Mouse (Mus musculus): ENCODE results near the gene Trp53. TPM values are rescaled to one million over a fixed set of nuclear protein-coding genes. Genes with fewer than 3 reads are reported as not detected.
"Not testable (repeated sequence)": the region's sequence is repeated elsewhere in the genome, so short reads cannot be mapped to it uniquely, and the experiment has no call there.

The Trp53 gene
- polyA plus RNA-seq, 1 experiment from 2014 or later: 163 TPM

- Histone ChIP-seq H3K9me3 (ENCODE audit: control insufficient read depth, low read depth, low read length) (no peaks in the 10 kb centered on the region), H3K27me3 (ENCODE audit: control insufficient read depth, insufficient read depth, low read length) (no peaks in the 10 kb centered on the region), H3K4me1 (ENCODE audit: control insufficient read depth, insufficient read depth, low read length) (0 out of 2 replicates have a peak, but pooled peaks cover 2% of the 10 kb centered on the region), H3K4me2 (replicated peaks; ENCODE audit: low read depth, low read length) (no peak overlapping the region), H3K36me3 (ENCODE audit: control insufficient read depth, insufficient read depth, low read length) (no peaks in the 10 kb centered on the region), H3K9ac (replicated peaks; ENCODE audit: low read depth, low read length) (no peak overlapping the region), H3K4me3 (ENCODE audit: low read depth, low read length) (no peak overlapping the region), H3K27ac (ENCODE audit: low read length) (no peak overlapping the region)
- no peak for ATAC-seq (ENCODE audit: insufficient number of reproducible peaks, insufficient read depth, low FRiP score, low read depth)
- WGBS: 76% methylated on average over 7 of the region's 7 CpGs
Measured at GRCm38 (mm10) chr11:69620394-69621081, 40.4 kb downstream of the Trp53 start.

GRCm38 (mm10) chr11:69621571-69622268 lies 41.6 kb downstream of the Trp53 start, which contains the start of gene Sat2:
Gene Sat2, plus strand, starts transcription at chr11:69622024.
- WGBS: 2% methylated on average over 20 of the region's 20 CpGs
- Histone ChIP-seq H3K27me3 (ENCODE audit: control insufficient read depth, insufficient read depth, low read length) (no peaks in the 10 kb centered on the region), H3K9me3 (ENCODE audit: control insufficient read depth, low read depth, low read length) (no peaks in the 10 kb centered on the region), H3K36me3 (ENCODE audit: control insufficient read depth, insufficient read depth, low read length) (no peaks in the 10 kb centered on the region), H3K9ac (replicated peaks; ENCODE audit: low read depth, low read length) (peak within 1 kb of the TSS; percentile 59), H3K4me1 (ENCODE audit: control insufficient read depth, insufficient read depth, low read length) (0 out of 2 replicates have a peak, but pooled peaks cover 2% of the 10 kb centered on the region), H3K27ac (ENCODE audit: low read length) (peak within 1 kb of the TSS; percentile 46; the same call in 1 of the 2 replicates), H3K4me2 (replicated peaks; ENCODE audit: low read depth, low read length) (peak within 1 kb of the TSS; percentile 72), H3K4me3 (ENCODE audit: low read depth, low read length) (peak within 1 kb of the TSS; percentile 39)
- ATAC-seq (ENCODE audit: insufficient number of reproducible peaks, insufficient read depth, low FRiP score, low read depth): peak; percentile 86

- 29% methylated on average over 6 of the region's 6 CpGs for WGBS
- Histone ChIP-seq H3K9me3 (ENCODE audit: control insufficient read depth, low read depth, low read length) (no peaks in the 10 kb centered on the region), H3K27me3 (ENCODE audit: control insufficient read depth, insufficient read depth, low read length) (no peaks in the 10 kb centered on the region)
Measured at GRCm38 (mm10) chr11:69622406-69622805, 42.2 kb downstream of the Trp53 start.

GRCm38 (mm10) chr11:69623006-69623405 lies 42.8 kb downstream of the Trp53 start:
- Histone ChIP-seq H3K9ac (replicated peaks; ENCODE audit: low read depth, low read length) (no peak overlapping the region), H3K4me1 (ENCODE audit: control insufficient read depth, insufficient read depth, low read length) (0 out of 2 replicates have a peak, but pooled peaks cover 2% of the 10 kb centered on the region), H3K9me3 (ENCODE audit: control insufficient read depth, low read depth, low read length) (no peaks in the 10 kb centered on the region), H3K27me3 (ENCODE audit: control insufficient read depth, insufficient read depth, low read length) (no peaks in the 10 kb centered on the region), H3K27ac (ENCODE audit: low read length) (no peak overlapping the region), H3K36me3 (ENCODE audit: control insufficient read depth, insufficient read depth, low read length) (no peaks in the 10 kb centered on the region), H3K4me2 (replicated peaks; ENCODE audit: low read depth, low read length) (peak overlapping the region; percentile 72; the same call in 1 of the 2 replicates), H3K4me3 (ENCODE audit: low read depth, low read length) (no peak overlapping the region)
- ATAC-seq (ENCODE audit: insufficient number of reproducible peaks, insufficient read depth, low FRiP score, low read depth): no peak
- 59% methylated on average over 4 of the region's 4 CpGs for WGBS

More at GRCm38 (mm10) chr11:69622406-69622805, 42.2 kb downstream of the Trp53 start:
- Histone ChIP-seq H3K27ac (ENCODE audit: low read length) (peak overlapping the region; percentile 46; the same call in 1 of the 2 replicates), H3K4me3 (ENCODE audit: low read depth, low read length) (peak overlapping the region; percentile 39), H3K9ac (replicated peaks; ENCODE audit: low read depth, low read length) (peak overlapping the region; percentile 59), H3K4me2 (replicated peaks; ENCODE audit: low read depth, low read length) (peak overlapping the region; percentile 72), H3K36me3 (ENCODE audit: control insufficient read depth, insufficient read depth, low read length) (no peaks in the 10 kb centered on the region), H3K4me1 (ENCODE audit: control insufficient read depth, insufficient read depth, low read length) (0 out of 2 replicates have a peak, but pooled peaks cover 2% of the 10 kb centered on the region)
- no peak for ATAC-seq (ENCODE audit: insufficient number of reproducible peaks, insufficient read depth, low FRiP score, low read depth)

GRCm38 (mm10) chr11:69624339-69624738 lies 44.2 kb downstream of the Trp53 start:
- H3K9ac ChIP-seq (replicated peaks; ENCODE audit: low read depth, low read length); H3K4me1 ChIP-seq (ENCODE audit: control insufficient read depth, insufficient read depth, low read length); H3K27me3 ChIP-seq (ENCODE audit: control insufficient read depth, insufficient read depth, low read length); H3K27ac ChIP-seq (ENCODE audit: low read length); H3K4me2 ChIP-seq (replicated peaks; ENCODE audit: low read depth, low read length); H3K9me3 ChIP-seq (ENCODE audit: control insufficient read depth, low read depth, low read length); H3K36me3 ChIP-seq (ENCODE audit: control insufficient read depth, insufficient read depth, low read length); ATAC-seq (ENCODE audit: insufficient number of reproducible peaks, insufficient read depth, low FRiP score, low read depth); H3K4me3 ChIP-seq (ENCODE audit: low read depth, low read length): not testable (repeated sequence)
- WGBS: 81% methylated on average over 2 of the region's 2 CpGs

- no peak overlapping the region for H3K27ac ChIP-seq (ENCODE audit: low read length)
- H3K9ac ChIP-seq (replicated peaks; ENCODE audit: low read depth, low read length): no peak overlapping the region
- H3K4me1 ChIP-seq (ENCODE audit: control insufficient read depth, insufficient read depth, low read length): no peaks in the 10 kb centered on the region
- H3K9me3 ChIP-seq (ENCODE audit: control insufficient read depth, low read depth, low read length): no peaks in the 10 kb centered on the region
- H3K4me3 ChIP-seq (ENCODE audit: low read depth, low read length): no peak overlapping the region
- no peaks in the 10 kb centered on the region for H3K36me3 ChIP-seq (ENCODE audit: control insufficient read depth, insufficient read depth, low read length)
- no peak for ATAC-seq (ENCODE audit: insufficient number of reproducible peaks, insufficient read depth, low FRiP score, low read depth)
- 36% methylated on average over 6 of the region's 6 CpGs for WGBS
- no peak overlapping the region for H3K4me2 ChIP-seq (replicated peaks; ENCODE audit: low read depth, low read length)
- H3K27me3 ChIP-seq (ENCODE audit: control insufficient read depth, insufficient read depth, low read length): no peaks in the 10 kb centered on the region
Measured at GRCm38 (mm10) chr11:69628286-69628685, 48.1 kb downstream of the Trp53 start.

GRCm38 (mm10) chr11:69629802-69630201 lies 49.6 kb downstream of the Trp53 start:
- Histone ChIP-seq H3K4me2 (replicated peaks; ENCODE audit: low read depth, low read length) (no peak overlapping the region), H3K27me3 (ENCODE audit: control insufficient read depth, insufficient read depth, low read length) (no peaks in the 10 kb centered on the region), H3K4me1 (ENCODE audit: control insufficient read depth, insufficient read depth, low read length) (peaks cover 9% of the 10 kb centered on the region), H3K9me3 (ENCODE audit: control insufficient read depth, low read depth, low read length) (no peaks in the 10 kb centered on the region), H3K36me3 (ENCODE audit: control insufficient read depth, insufficient read depth, low read length) (no peaks in the 10 kb centered on the region), H3K4me3 (ENCODE audit: low read depth, low read length) (no peak overlapping the region), H3K27ac (ENCODE audit: low read length) (no peak overlapping the region), H3K9ac (replicated peaks; ENCODE audit: low read depth, low read length) (no peak overlapping the region)
- ATAC-seq (ENCODE audit: insufficient number of reproducible peaks, insufficient read depth, low FRiP score, low read depth): no peak
- 71% methylated on average over 1 of the region's 1 CpGs for WGBS

GRCm38 (mm10) chr11:69632284-69633089 lies 52.3 kb downstream of the Trp53 start, which contains the start of gene Fxr2:
Gene Fxr2, plus strand, starts transcription at chr11:69632990.
- ATAC-seq (ENCODE audit: insufficient number of reproducible peaks, insufficient read depth, low FRiP score, low read depth): peak; percentile 99

More at GRCm38 (mm10) chr11:69632284-69633089, 52.3 kb downstream of the Trp53 start, which contains the start of gene Fxr2:
- H3K4me1 ChIP-seq (ENCODE audit: control insufficient read depth, insufficient read depth, low read length): peaks cover 17% of the 10 kb centered on the region
- peak within 1 kb of the TSS; percentile 90 for H3K27ac ChIP-seq (ENCODE audit: low read length)
- under 1% methylated on average over 42 of the region's 56 CpGs for WGBS
- peak within 1 kb of the TSS; percentile 95 for H3K9ac ChIP-seq (replicated peaks; ENCODE audit: low read depth, low read length)
- H3K4me3 ChIP-seq (ENCODE audit: low read depth, low read length): peak within 1 kb of the TSS; percentile 98
- peak within 1 kb of the TSS; percentile 81 for H3K4me2 ChIP-seq (replicated peaks; ENCODE audit: low read depth, low read length)
- H3K9me3 ChIP-seq (ENCODE audit: control insufficient read depth, low read depth, low read length): no peaks in the 10 kb centered on the region
- peaks cover 3% of the 10 kb centered on the region for H3K36me3 ChIP-seq (ENCODE audit: control insufficient read depth, insufficient read depth, low read length)
- no peaks in the 10 kb centered on the region for H3K27me3 ChIP-seq (ENCODE audit: control insufficient read depth, insufficient read depth, low read length)

All from stomach, embryonic 14.5 days (tissue).